Mouse (Mus musculus): ENCODE data around the gene Frs2.
"Not testable (repeated sequence)": the region's sequence is repeated elsewhere in the genome, so short reads cannot be mapped to it uniquely, and the experiment has no call there.

The Frs2 gene

DNA sequence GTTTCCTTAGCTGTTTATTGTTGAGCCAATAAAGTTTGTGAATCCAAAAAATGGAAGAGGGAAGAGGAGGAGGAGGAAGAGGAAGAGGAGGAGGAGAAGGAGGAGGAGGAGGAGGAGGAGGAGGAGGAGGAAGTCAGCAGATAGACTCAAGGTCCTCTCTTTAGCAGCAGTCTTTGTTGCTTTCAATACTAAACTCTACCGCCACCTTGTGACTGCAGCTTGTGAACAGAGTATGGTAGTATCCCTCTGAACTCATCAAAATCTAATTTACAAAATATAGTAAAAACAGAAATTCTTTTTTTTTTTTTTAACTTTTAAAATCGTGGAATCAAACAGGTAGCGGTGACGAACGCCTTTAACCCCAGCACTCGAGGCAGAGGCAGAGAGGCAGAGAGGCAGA, 108.0 kb downstream of the Frs2 start:
- DNase-seq: no peak

DNA sequence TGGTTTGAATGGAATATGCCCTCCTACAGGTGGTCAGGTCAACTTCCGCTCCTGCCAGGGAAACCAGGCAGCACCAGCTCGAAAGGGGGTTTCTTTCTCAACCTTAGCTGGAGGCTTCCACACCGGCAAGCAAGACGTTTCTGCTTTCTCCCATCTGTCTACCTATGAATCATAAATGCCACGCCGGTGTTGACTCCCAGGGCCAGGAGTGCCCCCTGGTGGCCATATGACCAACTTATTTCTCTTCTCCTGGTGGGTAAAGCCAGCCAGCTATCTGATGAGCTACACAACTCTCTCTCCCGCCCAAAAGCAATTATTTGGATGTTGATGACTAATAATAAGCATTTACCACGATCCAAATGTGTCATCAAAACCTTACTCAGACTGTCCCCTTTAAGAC, 114.5 kb downstream of the Frs2 start:
- peak; percentile 71 to 87 for DNase-seq

DNA sequence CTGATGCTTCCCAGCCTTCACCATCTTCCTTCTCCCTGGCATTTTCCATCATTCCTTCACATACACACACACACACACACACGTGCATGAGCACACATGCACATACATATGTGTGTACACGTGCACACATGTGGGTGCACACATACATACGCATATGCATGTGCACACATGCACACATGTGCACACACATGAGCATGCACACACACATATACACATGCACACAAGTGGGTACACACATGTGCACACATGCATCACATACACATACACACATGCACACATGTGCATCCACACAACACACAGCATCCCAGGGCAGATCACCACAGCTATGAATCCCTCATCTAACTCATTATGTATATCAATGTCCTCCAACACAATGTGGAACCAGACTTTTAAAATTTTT, 117.2 kb downstream of the Frs2 start:
- no peak for DNase-seq

DNA sequence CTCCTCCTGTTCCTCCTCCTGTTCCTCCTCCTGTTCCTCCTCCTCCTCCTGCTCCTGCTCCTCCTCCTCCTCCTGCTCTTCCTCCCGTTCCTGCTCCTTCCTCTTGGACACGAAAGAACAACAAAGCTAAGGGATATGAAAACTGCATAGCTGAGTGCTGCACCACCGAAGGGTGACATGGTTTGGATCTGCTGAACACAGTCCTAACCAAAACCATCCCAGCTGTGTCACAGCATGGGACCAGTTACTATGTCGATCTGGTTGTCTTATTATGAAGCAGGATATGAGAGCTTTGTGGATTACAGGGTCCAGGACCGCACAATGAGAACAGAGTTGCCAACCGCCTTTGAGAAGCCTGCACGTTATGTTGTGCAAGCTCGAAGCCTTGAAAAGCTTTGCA, 122.2 kb downstream of the Frs2 start:
- no peak for DNase-seq

DNA sequence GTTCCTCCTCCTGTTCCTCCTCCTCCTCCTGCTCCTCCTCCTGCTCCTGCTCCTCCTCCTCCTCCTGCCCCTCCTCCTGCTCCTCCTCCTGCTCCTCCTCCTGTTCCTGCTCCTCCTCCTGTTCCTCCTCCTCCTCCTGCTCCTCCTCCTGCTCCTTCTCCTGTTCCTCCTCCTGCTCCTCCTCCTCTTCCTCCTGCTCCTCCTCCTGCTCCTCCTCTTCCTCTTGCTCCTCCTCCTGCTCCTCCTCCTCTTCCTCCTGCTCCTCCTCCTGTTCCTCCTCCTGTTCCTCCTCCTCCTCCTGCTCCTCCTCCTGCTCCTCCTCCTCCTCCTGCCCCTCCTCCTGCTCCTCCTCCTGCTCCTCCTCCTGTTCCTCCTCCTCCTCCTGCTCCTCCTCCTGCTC, 122.6 kb downstream of the Frs2 start:
- not testable (repeated sequence) for DNase-seq

DNA sequence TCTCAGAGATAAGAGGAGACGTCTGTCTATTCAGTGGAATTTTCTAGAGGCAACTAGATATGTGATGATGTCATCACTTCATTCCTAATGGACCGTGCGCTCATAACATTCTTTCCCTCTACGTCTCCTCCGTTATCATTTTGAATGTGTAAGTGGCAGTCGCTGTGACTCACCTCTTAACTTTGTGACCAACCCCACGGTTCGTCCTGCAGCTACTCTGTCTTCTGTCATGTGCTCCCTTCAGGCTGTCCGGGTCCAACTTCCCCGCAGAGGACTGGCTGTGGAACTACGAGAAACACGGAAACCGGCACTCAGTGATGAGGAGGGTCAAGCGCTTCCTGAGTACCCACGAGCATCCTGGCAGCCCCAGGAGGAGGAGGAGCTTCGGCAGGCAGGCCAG, 124.6 kb downstream of the Frs2 start:
- no peak for DNase-seq

DNA sequence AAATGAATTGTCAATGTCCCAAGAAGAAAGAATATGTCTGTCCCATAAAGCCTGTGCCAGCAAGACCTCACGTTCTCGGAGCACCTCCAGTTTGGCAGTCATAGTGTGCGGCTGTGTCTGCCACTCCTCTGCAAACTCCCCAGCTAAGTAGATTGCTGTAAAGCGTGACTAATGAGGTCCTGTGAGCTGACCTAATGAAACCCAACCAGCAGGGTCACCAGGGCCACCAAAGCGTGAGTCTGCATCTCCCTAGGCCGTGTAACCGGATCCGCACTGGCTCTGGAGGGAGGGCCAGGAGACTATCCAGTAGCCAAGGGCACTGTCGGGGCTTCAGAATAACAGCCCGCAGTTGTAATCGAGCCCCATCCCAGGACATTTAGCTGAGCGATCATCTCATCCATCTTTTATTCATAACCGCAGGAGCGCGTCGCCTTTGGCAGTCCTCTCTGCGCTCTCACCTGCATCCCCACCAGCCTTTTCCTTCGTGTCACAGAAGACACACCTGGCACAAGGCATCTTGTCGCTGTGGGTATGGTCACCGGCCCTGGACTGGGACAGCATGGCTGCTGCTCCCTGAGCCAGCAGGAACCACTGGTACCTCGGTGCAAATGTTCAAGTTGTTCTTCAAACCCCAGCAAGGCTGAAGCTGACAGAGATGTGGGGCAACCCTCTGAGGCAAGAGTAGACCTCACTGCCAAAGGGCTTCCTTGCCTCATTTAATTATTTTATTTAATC, 127.1 kb downstream of the Frs2 start:
- no peak for DNase-seq

Measured in cerebellum, postnatal 25 days (tissue).